Mouse (Mus musculus) limb, embryonic 11.5 days (tissue): ENCODE results near the gene Selplg. TPM values are rescaled to one million over a fixed set of nuclear protein-coding genes. Genes with fewer than 3 reads are reported as not detected.

ENCODE experiments used
- ATAC-seq: fragments of 200-750 bp; cut with Nextera tagmentation; 2 replicates; pipeline ENCODE4 v1.8.0; 2017; ENCODE audit warnings: low read depth; ENCODE audit not compliant: insufficient number of reproducible peaks, low FRiP score, low TSS enrichment
- DNase-seq: peaks from one replicate; pipeline ENCODE4 v3.0.0-alpha.2; 2015; ENCODE audit warnings: low spot score
- H3K27ac ChIP-seq: fragments of 300-500 bp; sonication (generic); replicated peaks from 2 replicates; pipeline ENCODE4 v1.5.1; 2014; ENCODE audit warnings: low read depth, mild to moderate bottlenecking, low read length
- H3K27me3 ChIP-seq: fragments of 300-500 bp; sonication (generic); 2 replicates; pipeline ENCODE4 v1.6.1; 2014; ENCODE audit warnings: mild to moderate bottlenecking, low read length, mixed read lengths; ENCODE audit not compliant: control insufficient read depth, insufficient read depth
- H3K36me3 ChIP-seq: fragments of 300-500 bp; sonication (generic); 2 replicates; pipeline ENCODE4 v1.6.1; 2014; ENCODE audit warnings: mild to moderate bottlenecking, low read length, moderate library complexity, mixed read lengths; ENCODE audit not compliant: control insufficient read depth, insufficient read depth
- H3K4me1 ChIP-seq: fragments of 300-500 bp; sonication (generic); 2 replicates; pipeline ENCODE4 v1.6.1; 2014; ENCODE audit warnings: low read length, mixed read lengths; ENCODE audit not compliant: control insufficient read depth, insufficient read depth
- H3K4me2 ChIP-seq: fragments of 300-500 bp; sonication (generic); 2 replicates; pipeline ENCODE4 v1.6.1; 2014; ENCODE audit warnings: low read depth, mild to moderate bottlenecking, moderate library complexity; ENCODE audit not compliant: severe bottlenecking
- H3K4me3 ChIP-seq: fragments of 300-500 bp; sonication (generic); 2 replicates; pipeline ENCODE4 v1.5.1; 2014; ENCODE audit warnings: low read depth, low read length
- H3K9ac ChIP-seq: fragments of 300-500 bp; sonication (generic); 2 replicates; pipeline ENCODE4 v1.6.1; 2014; ENCODE audit warnings: mild to moderate bottlenecking, low read length
- H3K9me3 ChIP-seq: fragments of 300-500 bp; sonication (generic); 2 replicates; pipeline ENCODE4 v1.6.1; 2016; ENCODE audit warnings: low read length; ENCODE audit not compliant: control insufficient read depth
- WGBS: fragments of 180-500 bp; shearing (Covaris S2); extraction: QIAGEN DNeasy Blood & Tissue Kit; methylation state at CpG from one replicate; pipeline ENCODE4 v1.1.7; 2014; 5-methylcytosine and 5-hydroxymethylcytosine counted together
- polyA plus RNA-seq: library from polyadenylated mRNA; unstranded; fragments of >200 nt; fragmentation: Nextera tagmentation; extraction: Ambion mirVana; gene quantifications from 2 replicates; pipeline ENCODE4 v1.2.1, GENCODE M21; 2014

The Selplg gene
- polyA plus RNA-seq, 1 experiment from 2014 or later, result 1.6 TPM

- Histone ChIP-seq H3K4me1 (peaks cover 49% of the 10 kb centered on the region), H3K9me3 (no peaks in the 10 kb centered on the region), H3K27me3 (no peaks in the 10 kb centered on the region), H3K4me2 (peak overlapping the region; percentile 26; the same call in 1 of the 2 replicates), H3K9ac (0 out of 2 replicates have a peak overlapping the region, but pooled peaks have one; percentile 39), H3K4me3 (no peak overlapping the region), H3K27ac (peak overlapping the region; percentile 76), H3K36me3 (no peaks in the 10 kb centered on the region)
- peak; percentile 61; the same call in 1 of the 2 replicates for ATAC-seq
- 9% methylated on average over 13 of the region's 15 CpGs for WGBS
- peak; percentile 74 for DNase-seq
Measured at GRCm38 (mm10) chr5:113872936-113873912, 40.8 kb upstream of the Selplg start.

GRCm38 (mm10) chr5:113871903-113872548 lies 39.6 kb upstream of the Selplg start:
- WGBS, result 81% methylated on average over 7 of the region's 7 CpGs

GRCm38 (mm10) chr5:113870393-113871040 lies 38.1 kb upstream of the Selplg start:
- ATAC-seq (no peak), DNase-seq (no peak)
- H3K27ac ChIP-seq, result no peak overlapping the region
- 35% methylated on average over 21 of the region's 21 CpGs for WGBS
- H3K9me3 ChIP-seq, result no peaks in the 10 kb centered on the region
- no peak overlapping the region for H3K9ac ChIP-seq
- H3K4me1 ChIP-seq, result peaks cover 49% of the 10 kb centered on the region
- no peaks in the 10 kb centered on the region for H3K27me3 ChIP-seq
- no peak overlapping the region for H3K4me3 ChIP-seq
- no peak overlapping the region for H3K4me2 ChIP-seq
- H3K36me3 ChIP-seq, result no peaks in the 10 kb centered on the region

More at GRCm38 (mm10) chr5:113871903-113872548, 39.6 kb upstream of the Selplg start:
- Histone ChIP-seq H3K9ac (no peak overlapping the region), H3K9me3 (no peaks in the 10 kb centered on the region), H3K4me1 (peaks cover 49% of the 10 kb centered on the region), H3K27me3 (no peaks in the 10 kb centered on the region), H3K4me2 (no peak overlapping the region), H3K27ac (peak overlapping the region; percentile 63), H3K4me3 (no peak overlapping the region), H3K36me3 (no peaks in the 10 kb centered on the region)
- no peak for DNase-seq
- ATAC-seq, result no peak

- DNase-seq, result no peak
- WGBS, result 51% methylated on average over 11 of the region's 11 CpGs
Measured at GRCm38 (mm10) chr5:113869132-113869531, 36.7 kb upstream of the Selplg start.

GRCm38 (mm10) chr5:113864992-113865391 lies 32.5 kb upstream of the Selplg start:
- Histone ChIP-seq H3K36me3 (peaks cover 2% of the 10 kb centered on the region; the same call in 1 of the 2 replicates), H3K27ac (no peak overlapping the region), H3K4me1 (peaks cover 14% of the 10 kb centered on the region), H3K4me2 (no peak overlapping the region), H3K27me3 (no peaks in the 10 kb centered on the region), H3K9ac (no peak overlapping the region), H3K9me3 (no peaks in the 10 kb centered on the region), H3K4me3 (no peak overlapping the region)
- DNase-seq, result no peak
- ATAC-seq, result no peak
- 91% methylated on average over 6 of the region's 6 CpGs for WGBS

More at GRCm38 (mm10) chr5:113869132-113869531, 36.7 kb upstream of the Selplg start:
- Histone ChIP-seq H3K36me3 (no peaks in the 10 kb centered on the region; the same call in 1 of the 2 replicates), H3K4me2 (no peak overlapping the region), H3K27ac (no peak overlapping the region), H3K4me1 (peaks cover 48% of the 10 kb centered on the region), H3K27me3 (no peaks in the 10 kb centered on the region), H3K9me3 (no peaks in the 10 kb centered on the region), H3K9ac (no peak overlapping the region), H3K4me3 (no peak overlapping the region)
- no peak for ATAC-seq

GRCm38 (mm10) chr5:113863994-113864393 lies 31.6 kb upstream of the Selplg start:
- Histone ChIP-seq H3K27me3 (no peaks in the 10 kb centered on the region), H3K9ac (no peak overlapping the region), H3K4me1 (peaks cover 11% of the 10 kb centered on the region), H3K36me3 (peaks cover 2% of the 10 kb centered on the region; the same call in 1 of the 2 replicates), H3K4me3 (no peak overlapping the region), H3K4me2 (no peak overlapping the region), H3K9me3 (no peaks in the 10 kb centered on the region), H3K27ac (no peak overlapping the region)
- no peak for ATAC-seq
- DNase-seq, result no peak
- 97% methylated on average over 12 of the region's 12 CpGs for WGBS

GRCm38 (mm10) chr5:113862418-113862817 lies 30.0 kb upstream of the Selplg start:
- no peaks in the 10 kb centered on the region for H3K9me3 ChIP-seq
- no peak overlapping the region for H3K4me3 ChIP-seq
- DNase-seq, result no peak
- H3K36me3 ChIP-seq, result peaks cover 2% of the 10 kb centered on the region; the same call in 1 of the 2 replicates
- no peaks in the 10 kb centered on the region for H3K27me3 ChIP-seq
- H3K4me2 ChIP-seq, result no peak overlapping the region
- no peak overlapping the region for H3K27ac ChIP-seq
- WGBS, result 92% methylated on average over 4 of the region's 4 CpGs
- H3K4me1 ChIP-seq, result peaks cover 5% of the 10 kb centered on the region; the same call in 1 of the 2 replicates
- no peak overlapping the region for H3K9ac ChIP-seq
- ATAC-seq, result no peak

GRCm38 (mm10) chr5:113861294-113861693 lies 28.9 kb upstream of the Selplg start:
- Histone ChIP-seq H3K4me2 (no peak overlapping the region), H3K9ac (no peak overlapping the region), H3K27me3 (no peaks in the 10 kb centered on the region), H3K27ac (no peak overlapping the region), H3K4me3 (no peak overlapping the region), H3K4me1 (peaks cover 5% of the 10 kb centered on the region; the same call in 1 of the 2 replicates), H3K36me3 (peaks cover 2% of the 10 kb centered on the region; the same call in 1 of the 2 replicates), H3K9me3 (no peaks in the 10 kb centered on the region)
- ATAC-seq (no peak), DNase-seq (no peak)
- WGBS, result 94% methylated on average over 8 of the region's 8 CpGs
